Mouse (Mus musculus) CH12.LX (cell line): Measurements from ENCODE around the gene Syt8. TPM values are rescaled to one million over a fixed set of nuclear protein-coding genes. Genes with fewer than 3 reads are reported as not detected.

Experiments used
- DNase-seq: peaks from one replicate; pipeline ENCODE4 v3.0.0-alpha.2; 2013; ENCODE audit errors: extremely low read depth
- H3K27ac ChIP-seq: 2 replicates; pipeline ENCODE4 v1.5.1; 2012; ENCODE audit warnings: low read depth, mild to moderate bottlenecking, control low read depth, moderate library complexity; ENCODE audit not compliant: insufficient read depth
- H3K27me3 ChIP-seq: replicated peaks from 2 replicates; pipeline ENCODE3; 2012; ENCODE audit warnings: inconsistent platforms
- H3K36me3 ChIP-seq, 2 experiments: replicated peaks in 1 of 2; 2 replicates each; pipeline versions ENCODE3 to v1.6.1; 2012; ENCODE audit warnings: inconsistent platforms in 1 of 2, low read length in 1 of 2, mild to moderate bottlenecking in 1 of 2, mixed read lengths in 1 of 2, moderate library complexity in 1 of 2; ENCODE audit not compliant: control insufficient read depth in 1 of 2, insufficient read depth in 1 of 2
- H3K4me1 ChIP-seq, 2 experiments: 2 replicates each; pipeline ENCODE4 v1.6.1; 2012; ENCODE audit warnings: inconsistent platforms in 1 of 2, moderate library complexity in 1 of 2; ENCODE audit not compliant: insufficient read depth in 2 of 2, control insufficient read depth in 1 of 2
- H3K4me2 ChIP-seq: 2 replicates; pipeline ENCODE4 v1.6.1; 2012; ENCODE audit warnings: low read depth, mild to moderate bottlenecking, control low read depth; ENCODE audit not compliant: poor library complexity, insufficient read depth, severe bottlenecking
- H3K4me3 ChIP-seq, 3 experiments: fragments of 150-350 bp in 1 of 3; sonication (generic) in 1 of 3; replicated peaks in 1 of 3; 2 replicates each; pipeline versions ENCODE3 to v1.5.1; 2011 to 2012; ENCODE audit warnings: low read depth in 2 of 3, low read length in 2 of 3, mild to moderate bottlenecking in 2 of 3, moderate library complexity in 2 of 3, control low read depth in 1 of 3, improper control_type of control experiment in 1 of 3, inconsistent platforms in 1 of 3, mixed read lengths in 1 of 3; ENCODE audit not compliant: poor library complexity in 1 of 3
- H3K79me2 ChIP-seq: replicated peaks from 2 replicates; pipeline ENCODE4 v1.6.1; 2012; ENCODE audit warnings: mild to moderate bottlenecking, moderate library complexity; ENCODE audit not compliant: control insufficient read depth, poor library complexity, insufficient read depth, severe bottlenecking; ENCODE audit errors: extremely low read depth
- H3K9ac ChIP-seq: 2 replicates; pipeline ENCODE4 v1.6.1; 2012; ENCODE audit warnings: low read depth, mild to moderate bottlenecking, control low read depth, moderate library complexity; ENCODE audit not compliant: insufficient read depth
- H3K9me3 ChIP-seq: replicated peaks from 2 replicates; pipeline ENCODE3; 2012; ENCODE audit warnings: low read length, inconsistent platforms, mixed read lengths
- E2F4 ChIP-seq: IDR thresholded peaks from 2 replicates; pipeline ENCODE4 v1.6.1; 2011; ENCODE audit warnings: low read depth, low read length, improper control_type of control experiment; ENCODE audit not compliant: insufficient replicate concordance
- ELF1 ChIP-seq: IDR thresholded peaks from 2 replicates; pipeline ENCODE4 v1.6.1; 2014; ENCODE audit warnings: low read depth, mild to moderate bottlenecking, inconsistent platforms, low read length, improper control_type of control experiment
- EP300 ChIP-seq: IDR thresholded peaks from 2 replicates; pipeline ENCODE4 v1.6.1; 2011; ENCODE audit warnings: low read length, improper control_type of control experiment
- ETS1 ChIP-seq: conservative IDR thresholded peaks from 2 replicates; pipeline ENCODE4 v1.6.1; 2012; ENCODE audit warnings: low read depth, mild to moderate bottlenecking, inconsistent platforms, low read length, improper control_type of control experiment, moderate library complexity
- GABPA ChIP-seq: IDR thresholded peaks from 2 replicates; pipeline ENCODE4 v1.6.1; 2012; ENCODE audit warnings: low read depth, low read length, improper control_type of control experiment, inconsistent platforms; ENCODE audit not compliant: insufficient replicate concordance
- JUN ChIP-seq: IDR thresholded peaks from 2 replicates; pipeline ENCODE4 v1.6.1; 2011; ENCODE audit warnings: low read depth, mild to moderate bottlenecking, low read length, improper control_type of control experiment, moderate library complexity; ENCODE audit not compliant: insufficient read depth
- JUND ChIP-seq: conservative IDR thresholded peaks from 2 replicates; pipeline ENCODE4 v1.6.1; 2011; ENCODE audit warnings: low read depth, low read length, improper control_type of control experiment
- KAT2A ChIP-seq: IDR thresholded peaks from 2 replicates; pipeline ENCODE4 v1.6.1; 2012; ENCODE audit warnings: low read length, improper control_type of control experiment, inconsistent platforms; ENCODE audit not compliant: insufficient replicate concordance
- MAFK ChIP-seq: IDR thresholded peaks from 2 replicates; pipeline ENCODE4 v1.6.1; 2011; ENCODE audit warnings: low read length, improper control_type of control experiment; ENCODE audit not compliant: insufficient replicate concordance
- MAX ChIP-seq: IDR thresholded peaks from 2 replicates; pipeline ENCODE4 v1.6.1; 2011; ENCODE audit warnings: low read length, improper control_type of control experiment
- MAZ ChIP-seq: IDR thresholded peaks from 2 replicates; pipeline ENCODE4 v1.6.1; 2012; ENCODE audit warnings: low read depth, mild to moderate bottlenecking, inconsistent platforms, low read length, improper control_type of control experiment, moderate library complexity
- MEF2A ChIP-seq: IDR thresholded peaks from 2 replicates; pipeline ENCODE4 v1.6.1; 2014; ENCODE audit warnings: low read depth, mild to moderate bottlenecking, inconsistent platforms, low read length, improper control_type of control experiment, borderline replicate concordance
- NRF1 ChIP-seq: IDR thresholded peaks from 2 replicates; pipeline ENCODE4 v1.6.1; 2014; ENCODE audit warnings: low read depth, mild to moderate bottlenecking, inconsistent platforms, low read length, improper control_type of control experiment, moderate library complexity
- POLR2A ChIP-seq: IDR thresholded peaks from 2 replicates; pipeline ENCODE4 v1.6.1; 2011; ENCODE audit warnings: low read depth, mild to moderate bottlenecking, improper control_type of control experiment, low read length
- TCF12 ChIP-seq: IDR thresholded peaks from 2 replicates; pipeline ENCODE4 v1.6.1; 2014; ENCODE audit warnings: low read depth, mild to moderate bottlenecking, inconsistent platforms, low read length, improper control_type of control experiment
- ZNF384 ChIP-seq: IDR thresholded peaks from 2 replicates; pipeline ENCODE4 v1.6.1; 2012; ENCODE audit warnings: low read depth, low read length, improper control_type of control experiment, inconsistent platforms
- dilution Hi-C: fragments of 300-500 bp; cut with MboI; formaldehyde crosslinking; loops from 2 replicates; pipeline ENCODE4 v1.14.3; 2020; ENCODE audit warnings: low sequenced_read_pairs; ENCODE audit not compliant: extremely low pct_unique_long_range_greater_than_20kb, extremely low pct_ligation_motif_present
- in situ Hi-C: fragments of 300-500 bp; cut with MboI; formaldehyde crosslinking; loops from 3 replicates; pipeline ENCODE4 v1.14.3; 2019; ENCODE audit warnings: low sequenced_read_pairs, low pct_ligation_motif_present, low pct_unique_long_range_greater_than_20kb, mixed read lengths
- polyA plus RNA-seq: library from polyadenylated mRNA; unstranded; fragments of >175 nt; gene quantifications from 2 replicates; pipeline ENCODE4 v1.2.1, GENCODE M21; 2012; ENCODE audit warnings: low read depth; ENCODE audit not compliant: insufficient read length
- total RNA-seq, 2 experiments: library from RNA; depleted of rRNA; stranded (reverse); fragments of 300-350 nt in 1 of 2; fragments of >200 nt in 1 of 2; gene quantifications; 2 replicates each; pipeline ENCODE4 v1.2.3; 2012 to 2014

The Syt8 gene
- total and polyA plus RNA-seq, 3 experiments, result not detected

DNA sequence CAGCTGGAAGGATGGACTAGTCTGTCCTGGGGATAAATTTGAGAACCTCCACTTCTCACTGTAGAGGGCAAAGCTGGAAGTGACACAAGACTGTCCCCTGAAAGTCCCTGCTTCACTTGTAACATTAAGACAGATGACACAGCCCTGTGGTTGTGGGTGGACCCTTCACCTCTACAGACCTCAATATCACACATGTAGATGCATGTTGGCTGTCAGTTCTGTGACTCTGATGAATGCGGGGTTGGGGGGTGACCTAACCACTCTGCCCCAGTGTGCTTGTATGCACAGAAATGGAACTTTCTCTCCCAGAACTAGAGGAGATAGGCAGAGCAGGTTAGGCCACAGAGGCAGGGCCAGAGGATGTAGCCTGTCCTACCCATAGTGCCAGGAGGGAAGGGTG, 38.0 kb upstream of the Syt8 start:
- Histone ChIP-seq H3K4me1 (peaks cover 28 to 63% of the 10 kb centered on the region in 2 experiments), H3K9me3 (no peaks in the 10 kb centered on the region), H3K4me3 (no peak overlapping the region), H3K36me3 (no peaks in the 10 kb centered on the region), H3K79me2 (no peaks in the 10 kb centered on the region), H3K27me3 (no peaks in the 10 kb centered on the region), H3K27ac (no peak overlapping the region), H3K9ac (no peak overlapping the region), H3K4me2 (no peak overlapping the region)
- dilution Hi-C loops (no loop called here), in situ Hi-C loops (no loop called here)
- TF ChIP-seq JUND (no peak), JUN (no peak)
- DNase-seq, result no peak

DNA sequence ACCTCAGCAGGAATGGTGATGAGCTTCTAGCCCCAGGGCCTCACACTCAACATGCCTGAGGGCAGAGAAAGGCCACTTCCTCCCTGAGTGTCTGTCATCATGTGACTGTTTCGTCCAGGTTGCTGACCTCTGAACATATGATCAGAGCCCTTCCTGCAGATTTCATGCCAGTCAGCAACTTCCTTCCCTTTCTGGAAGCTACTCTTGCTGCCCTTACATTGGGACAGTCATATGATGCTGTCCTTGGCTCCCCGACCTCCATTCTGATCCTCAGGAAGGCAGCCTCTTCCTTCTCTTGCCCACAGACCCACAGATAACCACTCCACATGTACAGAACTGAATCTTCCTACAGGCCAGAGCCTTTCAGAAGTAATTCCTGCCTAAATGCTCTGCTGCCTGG, 36.6 kb upstream of the Syt8 start:
- Histone ChIP-seq H3K9me3 (no peaks in the 10 kb centered on the region), H3K4me1 (peaks cover 23 to 48% of the 10 kb centered on the region in 2 experiments), H3K9ac (no peak overlapping the region), H3K4me2 (no peak overlapping the region), H3K27ac (no peak overlapping the region), H3K79me2 (no peaks in the 10 kb centered on the region), H3K27me3 (no peaks in the 10 kb centered on the region), H3K36me3 (no peaks in the 10 kb centered on the region), H3K4me3 (no peak overlapping the region)
- in situ Hi-C loops (no loop called here), dilution Hi-C loops (no loop called here)
- DNase-seq, result no peak
- TF ChIP-seq E2F4, result no peak
- no peak for TF ChIP-seq KAT2A
- TF ChIP-seq NRF1, result no peak
- TF ChIP-seq MAZ, result no peak
- TF ChIP-seq MAX, result no peak
- no peak for TF ChIP-seq TCF12
- TF ChIP-seq MAFK, result no peak
- no peak for TF ChIP-seq POLR2A

DNA sequence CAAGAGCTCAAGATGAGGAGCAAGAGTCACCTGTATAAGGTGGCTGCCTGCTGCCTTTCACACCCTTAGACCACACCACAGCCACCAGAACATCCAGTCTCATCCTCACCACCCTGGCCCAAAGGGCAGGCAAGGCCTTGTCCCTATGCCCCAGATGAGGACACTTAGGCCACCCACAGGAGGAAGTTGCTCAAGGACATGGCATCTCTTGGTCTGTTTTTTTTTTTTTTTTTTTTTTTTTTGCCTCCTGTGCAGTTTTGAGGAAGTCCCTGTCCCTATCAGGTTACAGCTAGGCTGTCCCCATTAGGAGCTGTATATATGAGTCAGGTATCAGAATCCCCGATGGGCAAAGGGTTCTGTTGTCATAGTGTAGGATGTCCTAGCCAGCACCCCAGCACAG, 35.4 kb upstream of the Syt8 start:
- H3K4me3 ChIP-seq, result no peak overlapping the region
- H3K9ac ChIP-seq, result no peak overlapping the region
- H3K36me3 ChIP-seq, result no peaks in the 10 kb centered on the region
- no peak overlapping the region for H3K27ac ChIP-seq
- no peaks in the 10 kb centered on the region for H3K27me3 ChIP-seq
- dilution Hi-C loops, result no loop called here
- TF ChIP-seq ETS1, result no peak
- no peak for TF ChIP-seq ELF1
- TF ChIP-seq EP300, result no peak
- no peak for TF ChIP-seq MEF2A
- TF ChIP-seq GABPA, result no peak
- no peak for TF ChIP-seq JUN
- TF ChIP-seq ZNF384, result peak; percentile 95
- TF ChIP-seq, all 38 proteins: peak for 1
- no peak overlapping the region for H3K4me2 ChIP-seq
- H3K9me3 ChIP-seq, result no peaks in the 10 kb centered on the region
- peak; percentile 39 for DNase-seq
- in situ Hi-C loops, result no loop called here
- no peaks in the 10 kb centered on the region for H3K79me2 ChIP-seq
- peaks cover 12 to 36% of the 10 kb centered on the region in 2 experiments for H3K4me1 ChIP-seq
